Mouse (Mus musculus) thymus, adult 18-20 months (tissue): ENCODE results near the gene Abi1.
"Not testable (repeated sequence)": the region's sequence is repeated elsewhere in the genome, so short reads cannot be mapped to it uniquely, and the experiment has no call there.

Experiments used
- DNase-seq, 2 experiments: peaks; one replicate each; pipeline ENCODE4 v3.0.0; 2022; ENCODE audit warnings: mixed read lengths in 2 of 2

Abi1 gene

DNA sequence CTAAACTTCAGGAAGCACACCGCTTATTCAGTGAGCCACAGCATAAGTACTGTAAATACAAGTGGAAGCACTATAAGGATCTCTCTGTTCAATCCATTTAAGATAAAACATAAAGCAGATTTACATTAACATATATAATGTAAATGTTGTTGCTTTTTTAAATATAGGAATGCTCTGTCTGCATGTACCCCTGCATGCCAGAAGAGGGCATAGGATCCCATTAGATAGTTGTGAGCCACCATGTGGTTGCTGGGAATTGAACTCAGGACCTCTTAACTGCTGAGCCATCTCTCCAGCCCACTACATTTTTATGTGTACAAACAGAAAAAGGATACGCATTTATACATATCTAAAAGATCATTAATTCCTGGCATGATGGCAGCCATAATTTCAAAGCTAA is 78.4 kb downstream of the Abi1 start:
- DNase-seq = no peak

DNA sequence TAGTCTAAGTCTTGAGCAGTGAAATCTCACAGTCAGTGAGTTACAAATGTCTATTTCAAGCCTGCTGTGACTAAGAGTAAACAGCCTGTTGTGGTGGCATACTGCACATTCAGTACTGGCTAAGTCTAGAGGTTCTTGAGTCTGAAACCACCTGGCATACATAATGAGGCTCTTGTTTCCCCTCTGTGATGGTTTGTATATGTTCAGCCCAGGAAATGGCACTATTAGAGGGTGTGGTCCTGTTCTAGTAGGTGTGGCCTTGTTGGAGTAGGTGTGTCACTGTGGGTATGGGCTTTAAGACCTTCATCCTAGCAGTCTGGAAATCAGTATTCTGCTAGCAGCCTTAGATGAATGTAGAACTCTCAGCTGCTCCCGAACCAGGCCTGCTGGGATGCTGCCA is 82.6 kb downstream of the Abi1 start:
- DNase-seq = no peak

GRCm38 (mm10) chr2:22955914-22956313 is 84.1 kb downstream of the Abi1 start:
- DNase-seq = no peak

- no peak for DNase-seq
These were observed 85.8 kb downstream of the Abi1 start for GRCm38 (mm10) chr2:22954278-22954677.

DNA sequence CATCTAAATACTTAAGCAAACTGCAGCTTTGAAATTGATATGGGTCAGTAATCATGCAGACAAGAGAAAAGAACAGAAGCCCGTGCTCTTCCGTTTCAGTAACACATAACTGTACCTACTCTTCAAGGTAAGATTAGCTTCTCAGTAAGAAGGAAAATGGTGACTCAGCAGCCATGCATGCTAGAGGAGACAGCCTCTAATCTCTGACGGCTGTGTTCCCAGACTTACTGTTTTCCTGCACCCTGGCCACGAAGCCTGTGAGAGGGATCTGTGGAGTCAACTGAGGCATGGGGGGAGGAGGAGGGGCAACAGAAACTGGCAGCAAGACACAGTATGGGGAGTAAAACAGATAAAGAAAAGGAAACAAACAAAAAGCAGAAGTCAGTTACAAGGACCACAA is 90.1 kb downstream of the Abi1 start:
- no peak for DNase-seq

DNA sequence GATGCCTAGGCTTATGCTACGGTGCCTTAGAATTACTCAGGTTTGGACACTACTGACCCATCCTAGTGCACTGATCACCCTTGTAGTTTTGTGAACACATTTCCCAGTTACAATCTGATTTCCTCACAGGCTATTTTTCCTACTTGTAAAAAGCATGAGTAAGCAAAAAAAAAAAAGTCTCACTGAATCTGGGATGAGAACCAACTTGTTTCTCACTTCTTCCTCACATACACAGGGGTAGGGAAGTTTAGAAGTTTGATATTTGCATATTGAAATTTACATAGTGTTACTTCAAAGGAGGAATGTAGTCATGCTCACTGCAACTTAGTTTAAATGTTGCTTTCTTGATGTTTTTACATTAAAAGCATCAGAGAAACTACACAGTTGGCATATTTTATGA is 106.5 kb downstream of the Abi1 start:
- no peak for DNase-seq

DNA sequence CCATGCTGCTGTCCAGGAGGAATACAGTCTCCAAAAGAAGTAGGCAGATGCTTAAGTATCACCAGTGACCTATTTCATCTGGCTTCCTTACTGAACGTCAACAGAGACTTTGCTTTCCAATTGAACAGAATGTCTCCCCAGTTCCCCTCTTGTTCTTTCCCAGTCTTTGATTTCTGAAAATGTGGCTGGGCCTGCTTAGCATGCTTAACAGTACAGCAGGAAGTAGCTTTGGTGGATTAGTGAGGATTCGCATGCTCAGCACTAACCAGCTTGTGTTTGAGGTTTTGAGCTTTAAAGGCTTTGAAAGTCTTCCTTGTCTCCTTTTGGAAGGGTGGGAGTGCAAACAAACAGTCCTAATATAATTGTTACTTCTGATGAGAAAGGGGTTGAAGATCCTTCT is 111.8 kb downstream of the Abi1 start:
- no peak for DNase-seq

DNA sequence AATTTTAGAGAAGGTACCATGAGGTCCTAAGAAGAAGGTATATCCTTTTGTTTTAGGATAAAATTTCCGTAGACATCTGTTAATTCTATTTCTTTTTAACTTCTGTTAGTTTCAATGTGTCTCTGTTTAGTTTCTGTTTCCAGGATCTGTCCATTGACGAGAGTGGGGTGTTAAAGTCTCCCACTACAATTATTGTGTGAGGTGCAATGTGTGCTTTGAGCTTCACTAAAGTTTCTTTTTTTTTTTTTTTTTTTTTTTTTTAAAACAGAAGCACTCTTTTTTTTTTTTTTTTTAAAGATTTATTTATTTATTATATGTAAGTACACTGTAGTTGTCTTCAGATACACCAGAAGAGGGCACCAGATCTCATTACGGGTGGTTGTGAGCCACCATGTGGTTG is 114.1 kb downstream of the Abi1 start:
- not testable (repeated sequence) for DNase-seq

DNA sequence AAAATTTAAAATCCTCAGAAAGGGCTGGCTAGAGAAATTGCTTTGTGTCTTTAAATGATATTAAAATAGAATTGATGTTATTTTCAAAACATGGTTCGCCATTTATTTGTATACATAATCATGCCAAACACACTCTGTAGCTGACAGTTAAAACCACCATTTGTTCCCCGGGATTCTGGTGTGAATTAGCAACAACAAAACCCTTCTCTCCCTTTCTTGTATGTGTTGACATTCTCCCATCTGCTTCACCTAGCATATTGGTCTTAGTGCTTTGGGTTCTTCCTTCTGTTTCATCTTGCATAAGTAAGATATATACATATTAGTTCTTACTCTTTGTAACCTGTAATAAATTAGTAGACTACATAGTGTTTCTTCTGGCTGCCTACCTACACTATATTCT is 121.4 kb downstream of the Abi1 start:
- DNase-seq = no peak

- DNase-seq = no peak
These were observed 125.6 kb downstream of the Abi1 start for GRCm38 (mm10) chr2:22914421-22914820.

DNA sequence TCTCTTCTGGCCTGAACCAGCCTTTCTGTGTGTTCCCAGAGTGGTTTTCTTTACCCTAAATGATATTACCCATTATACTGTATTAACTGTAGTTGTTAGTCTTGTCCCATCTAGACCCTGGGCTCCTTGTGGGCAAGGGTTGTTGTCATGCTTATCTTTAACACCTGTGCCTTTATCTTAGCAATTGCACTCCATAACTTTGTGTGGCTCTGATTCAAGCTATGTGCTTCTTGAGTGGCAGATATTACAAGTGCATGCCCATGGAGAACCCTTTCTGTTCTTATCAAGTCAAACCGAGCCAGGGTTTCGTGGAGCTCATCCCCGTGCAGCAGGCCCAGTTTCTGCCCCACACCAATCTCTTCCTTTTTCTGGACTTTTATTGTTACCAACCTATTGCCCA is 136.1 kb downstream of the Abi1 start:
- no peak for DNase-seq

DNA sequence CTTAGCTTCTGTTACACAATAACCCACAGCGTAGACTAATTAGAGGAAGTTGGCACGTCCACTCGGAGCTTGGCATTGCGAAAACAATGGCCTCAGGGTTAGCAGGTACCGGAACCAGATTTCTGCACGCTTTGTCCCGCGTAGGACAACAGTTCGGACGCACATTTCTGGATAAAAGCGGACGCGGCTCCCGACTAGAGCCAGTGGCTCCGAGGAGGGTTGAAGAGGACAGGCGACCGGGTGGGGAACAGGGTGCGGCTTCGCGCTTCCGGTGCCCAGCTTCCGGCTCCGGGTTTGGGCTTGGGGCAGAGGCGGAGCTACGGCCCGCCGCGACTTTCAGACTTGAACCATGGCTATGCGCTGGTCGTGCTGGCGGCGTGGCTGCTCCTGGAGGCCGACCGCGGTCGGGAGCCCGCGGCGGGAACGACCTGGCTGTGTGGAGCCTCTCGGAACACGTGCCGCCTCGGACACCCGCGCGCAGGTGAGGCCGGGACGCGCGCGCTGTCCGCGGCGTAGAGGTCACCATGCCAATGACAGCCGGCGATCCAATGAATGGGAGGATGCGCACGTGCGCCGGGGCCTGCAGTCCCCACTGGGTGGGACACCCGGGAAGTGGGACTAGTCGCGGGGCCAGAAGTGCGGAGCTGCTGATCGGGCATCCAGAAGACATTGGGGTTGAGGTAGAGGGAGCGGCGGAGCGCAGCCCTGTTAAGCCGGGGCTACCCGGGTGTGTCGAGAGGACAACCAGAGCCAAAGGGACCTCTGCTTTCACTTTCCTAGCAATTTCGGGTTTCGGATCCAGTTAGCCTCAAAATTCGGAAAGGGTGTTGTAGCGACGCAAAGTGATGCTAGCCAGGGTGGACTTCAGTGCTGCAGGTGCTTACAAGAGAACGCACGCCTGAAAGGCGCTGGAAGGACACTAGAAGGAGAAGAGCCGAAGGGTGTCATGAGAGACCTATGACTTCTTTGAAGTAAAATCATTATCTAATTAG is 144.5 kb downstream of the Abi1 start, which contains the start of gene Pdss1:
Pdss1 (plus strand) TSS at position 241 of the 992 bp plus-strand sequence.
- DNase-seq = peak; percentile 67 to 71

DNA sequence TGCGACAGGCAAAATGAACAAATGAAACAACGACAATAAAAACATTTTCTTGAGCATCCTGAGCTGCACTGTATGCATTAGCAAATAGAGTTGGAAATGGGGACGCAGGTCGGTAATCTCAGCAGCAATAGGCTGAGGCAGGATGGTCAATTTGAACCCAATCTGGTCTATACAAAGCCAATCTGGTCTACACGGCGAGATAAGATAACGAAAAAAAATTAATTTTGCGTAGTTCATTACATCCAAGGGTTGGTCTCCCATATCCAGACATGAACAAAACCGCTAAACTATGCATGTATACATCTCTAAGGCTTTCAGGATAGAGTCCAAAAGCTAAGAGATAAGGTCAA is 145.1 kb downstream of the Abi1 start:
- DNase-seq = no peak
